11 mouse cellular contexts compared by ENCODE assay signal in the genomic region with DNA sequence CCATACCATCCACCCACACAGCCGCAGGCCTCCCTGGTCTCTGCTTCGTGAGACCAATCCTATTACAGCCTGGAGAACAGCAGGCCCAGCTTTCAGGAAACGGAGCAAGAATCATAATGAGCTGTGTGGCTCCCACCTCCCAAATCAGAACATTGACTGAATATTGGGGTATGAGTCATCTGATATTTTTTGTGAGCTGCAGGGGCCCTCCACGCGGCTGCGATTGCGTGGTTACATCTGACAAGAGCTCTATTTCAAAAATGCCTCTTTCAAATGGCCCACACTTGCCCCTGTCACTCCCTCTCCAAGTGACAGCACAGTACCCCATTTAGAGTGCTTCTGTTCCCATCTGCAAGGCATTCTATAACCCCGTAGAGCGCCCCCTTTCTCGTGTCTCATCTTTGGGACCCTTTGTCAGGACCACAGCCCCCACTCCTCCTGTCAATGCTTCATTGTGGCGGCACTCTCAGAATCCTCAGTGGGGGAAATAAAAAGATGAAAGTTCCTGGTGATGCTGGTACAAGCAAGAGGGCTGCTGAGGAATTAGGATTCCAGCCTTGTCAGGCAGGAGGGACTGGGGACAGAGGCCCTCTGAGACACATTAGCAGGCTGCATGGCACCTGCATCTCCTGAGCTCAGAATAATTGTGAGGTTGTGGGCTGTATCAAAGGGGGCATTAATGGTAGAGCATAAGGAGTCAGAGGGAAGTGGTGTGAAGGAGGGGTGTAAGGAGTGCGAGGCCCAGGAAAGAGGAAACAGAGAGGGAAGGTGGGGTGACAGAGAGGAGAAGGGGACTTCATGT.
DNase-seq lines count a peak whose midpoint lies in the region; ATAC-seq and TF ChIP-seq lines count a peak whose summit lies in the region.
"Had no signal": no experiment of that assay in that cellular context is flagged by ENCODE, and none has a peak within 500 bp of the region (broad histone marks: within the 10 kb centered on the region; RNA-seq: fewer than 3 reads in every experiment).

No protein-coding gene starts in this region.

- H3K4me1 ChIP-seq in neural tube, embryonic 12.5 days = no peaks in the 10 kb centered on the region
- H3K4me1 ChIP-seq in midbrain, embryonic 14.5 days (ENCODE audit: control insufficient read depth, insufficient read depth, low read length) = peaks cover 12% of the 10 kb centered on the region; the same call in 1 of the 2 replicates
- H3K4me1 ChIP-seq in stomach, postnatal 0 days (replicated peaks; ENCODE audit: control insufficient read depth, insufficient read depth) = no peaks in the 10 kb centered on the region
- no peaks in the 10 kb centered on the region for H3K4me1 ChIP-seq in liver, postnatal 0 days (ENCODE audit: insufficient read depth)
- H3K4me1 ChIP-seq: liver, embryonic 12.5 days had no signal

- no peaks in the 10 kb centered on the region for H3K9me3 ChIP-seq in neural tube, embryonic 12.5 days
- no peaks in the 10 kb centered on the region for H3K9me3 ChIP-seq in midbrain, embryonic 14.5 days (ENCODE audit: control insufficient read depth, low read length)
- no peaks in the 10 kb centered on the region for H3K9me3 ChIP-seq in stomach, postnatal 0 days (ENCODE audit: control insufficient read depth, low read length)
- no peaks in the 10 kb centered on the region; the same call in 1 of the 2 replicates for H3K9me3 ChIP-seq in liver, postnatal 0 days (ENCODE audit: low read length)
- H3K9me3 ChIP-seq: liver, embryonic 12.5 days had no signal

- no peak overlapping the region for H3K4me2 ChIP-seq in neural tube, embryonic 12.5 days (replicated peaks)
- no peak overlapping the region for H3K4me2 ChIP-seq in midbrain, embryonic 14.5 days (ENCODE audit: low read length)
- H3K4me2 ChIP-seq in stomach, postnatal 0 days (replicated peaks; ENCODE audit: low read depth) = no peak overlapping the region
- H3K4me2 ChIP-seq in liver, postnatal 0 days (ENCODE audit: low read depth, low read length) = no peak overlapping the region
- H3K4me2 ChIP-seq: liver, embryonic 12.5 days had no signal

- no peak overlapping the region for H3K27ac ChIP-seq in neural tube, embryonic 12.5 days
- H3K27ac ChIP-seq in layer of hippocampus, adult 2 months = peak overlapping the region; percentile 80
- H3K27ac ChIP-seq in midbrain, embryonic 14.5 days (replicated peaks; ENCODE audit: low read depth, low read length) = peak overlapping the region; percentile 57
- no peak overlapping the region for H3K27ac ChIP-seq in stomach, postnatal 0 days (replicated peaks)
- H3K27ac ChIP-seq in liver, postnatal 0 days (ENCODE audit: low read depth) = no peak overlapping the region
- H3K27ac ChIP-seq: liver, embryonic 12.5 days had no signal

- no peak for TF ChIP-seq EP300 in stomach, postnatal 0 days (optimal IDR thresholded peaks at IDR 0.05)
- TF ChIP-seq EP300 in liver, postnatal 0 days (IDR thresholded peaks at IDR 0.05; ENCODE audit: low read depth) = no peak

- DNase-seq in neural tube, embryonic 10.5 days (ENCODE audit: extremely low spot score, low spot score) = no peak
- peak; percentile 49 to 76 for DNase-seq in layer of hippocampus, adult 2 months (ENCODE audit: low spot score in 2 of 2)
- DNase-seq in midbrain, embryonic 14.5 days = peak; percentile 53
- DNase-seq in telencephalon, adult 2 months (ENCODE audit: low read depth, low spot score) = peak; percentile 55
- DNase-seq in thymus, postnatal 0 days (ENCODE audit: low spot score) = no peak
- DNase-seq in stomach, postnatal 0 days (ENCODE audit: low spot score) = no peak
- no peak for DNase-seq in liver, postnatal 0 days
- DNase-seq: gastrocnemius, postnatal 10 days; heart, postnatal 14 days had no signal

- WGBS in neural tube, embryonic 12.5 days = 80% methylated on average over 12 of the region's 12 CpGs
- 48% methylated on average over 12 of the region's 12 CpGs for WGBS in midbrain, embryonic 14.5 days
- 80% methylated on average over 12 of the region's 12 CpGs for WGBS in stomach, postnatal 0 days
- 73% methylated on average over 12 of the region's 12 CpGs for WGBS in liver, postnatal 0 days (ENCODE audit: insufficient replicate concordance)

- ATAC-seq in neural tube, embryonic 12.5 days (ENCODE audit: low FRiP score, low read depth) = 0 out of 2 replicates have a peak, but pooled peaks have one; percentile 29
- peak; percentile 64 for ATAC-seq in midbrain, embryonic 14.5 days (ENCODE audit: low FRiP score, low TSS enrichment)
- ATAC-seq in stomach, postnatal 0 days (ENCODE audit: low FRiP score, low TSS enrichment) = no peak
- ATAC-seq in liver, postnatal 0 days = no peak
- ATAC-seq: liver, embryonic 12.5 days had no signal

- H3K36me3 ChIP-seq in neural tube, embryonic 12.5 days = no peaks in the 10 kb centered on the region
- H3K36me3 ChIP-seq in midbrain, embryonic 14.5 days (ENCODE audit: control insufficient read depth, insufficient read depth, low read length) = peaks cover 3% of the 10 kb centered on the region; the same call in 1 of the 2 replicates
- H3K36me3 ChIP-seq in stomach, postnatal 0 days (ENCODE audit: control insufficient read depth, insufficient read depth, low read length) = no peaks in the 10 kb centered on the region
- no peaks in the 10 kb centered on the region for H3K36me3 ChIP-seq in liver, postnatal 0 days (replicated peaks; ENCODE audit: insufficient read depth, low read length)
- H3K36me3 ChIP-seq: liver, embryonic 12.5 days had no signal

- no peaks in the 10 kb centered on the region for H3K27me3 ChIP-seq in neural tube, embryonic 12.5 days (replicated peaks)
- H3K27me3 ChIP-seq in midbrain, embryonic 14.5 days (ENCODE audit: control insufficient read depth, insufficient read depth, low read length) = no peaks in the 10 kb centered on the region
- H3K27me3 ChIP-seq in stomach, postnatal 0 days (ENCODE audit: control insufficient read depth, insufficient read depth, low read length) = no peaks in the 10 kb centered on the region
- H3K27me3 ChIP-seq in liver, postnatal 0 days (ENCODE audit: insufficient read depth, low read length) = no peaks in the 10 kb centered on the region
- H3K27me3 ChIP-seq: liver, embryonic 12.5 days had no signal

- TF ChIP-seq CTCF in layer of hippocampus, adult 2 months (conservative IDR thresholded peaks at IDR 0.05) = no peak
- no peak for TF ChIP-seq CTCF in stomach, postnatal 0 days (IDR thresholded peaks at IDR 0.05; ENCODE audit: low read depth)
- no peak for TF ChIP-seq CTCF in liver, postnatal 0 days (IDR thresholded peaks at IDR 0.05; ENCODE audit: low read depth)

- H3K4me3 ChIP-seq in neural tube, embryonic 12.5 days = no peak overlapping the region
- no peak overlapping the region for H3K4me3 ChIP-seq in layer of hippocampus, adult 2 months
- H3K4me3 ChIP-seq in midbrain, embryonic 14.5 days (replicated peaks; ENCODE audit: low read depth, low read length) = no peak overlapping the region
- H3K4me3 ChIP-seq in stomach, postnatal 0 days (ENCODE audit: low read depth, low read length) = no peak overlapping the region
- H3K4me3 ChIP-seq in liver, postnatal 0 days (ENCODE audit: low read depth, low read length) = no peak overlapping the region
- H3K4me3 ChIP-seq: liver, embryonic 12.5 days had no signal

- no peak overlapping the region for H3K9ac ChIP-seq in neural tube, embryonic 12.5 days
- H3K9ac ChIP-seq in midbrain, embryonic 14.5 days (replicated peaks; ENCODE audit: low read length) = no peak overlapping the region
- no peak overlapping the region for H3K9ac ChIP-seq in stomach, postnatal 0 days (ENCODE audit: low read length)
- H3K9ac ChIP-seq in liver, postnatal 0 days (replicated peaks) = no peak overlapping the region
- H3K9ac ChIP-seq: liver, embryonic 12.5 days had no signal

Comparison
In these comparisons a context has a peak if more than half of its experiments do, and no peak if none do; other contexts are left out.
1. ATAC-seq: peak in neural tube, embryonic 12.5 days (single experiment) and midbrain, embryonic 14.5 days (single experiment); none in stomach, postnatal 0 days (single experiment) and liver, postnatal 0 days (single experiment).
2. H3K27ac ChIP-seq: peak in layer of hippocampus, adult 2 months (single experiment) and midbrain, embryonic 14.5 days (single experiment); none in neural tube, embryonic 12.5 days (single experiment), stomach, postnatal 0 days (single experiment) and liver, postnatal 0 days (single experiment).
3. DNase-seq: peak in layer of hippocampus, adult 2 months (2 of 2), midbrain, embryonic 14.5 days (single experiment) and telencephalon, adult 2 months (single experiment); none in neural tube, embryonic 10.5 days (single experiment), thymus, postnatal 0 days (single experiment), stomach, postnatal 0 days (single experiment) and liver, postnatal 0 days (single experiment).